Mouse (Mus musculus) limb, embryonic 13.5 days (tissue): ENCODE measurements around the gene Ttc9c. TPM values are rescaled to one million over a fixed set of nuclear protein-coding genes. Genes with fewer than 3 reads are reported as not detected.

Source experiments
- ATAC-seq: fragments of 200-750 bp; cut with Nextera tagmentation; 2 replicates; pipeline ENCODE4 v1.8.0; 2017; ENCODE audit warnings: low read depth, moderate number of reproducible peaks, moderate TSS enrichment; ENCODE audit not compliant: low FRiP score
- H3K27ac ChIP-seq: fragments of 300-500 bp; sonication (generic); 2 replicates; pipeline ENCODE4 v1.5.1; 2015; ENCODE audit warnings: inconsistent platforms, mild to moderate bottlenecking, moderate library complexity
- H3K27me3 ChIP-seq: fragments of 300-500 bp; sonication (generic); 2 replicates; pipeline ENCODE4 v1.6.1; 2015; ENCODE audit warnings: mild to moderate bottlenecking, inconsistent platforms
- H3K36me3 ChIP-seq: fragments of 300-500 bp; sonication (generic); 2 replicates; pipeline ENCODE4 v1.6.1; 2015; ENCODE audit warnings: inconsistent platforms, mild to moderate bottlenecking, moderate library complexity
- H3K4me1 ChIP-seq: fragments of 300-500 bp; sonication (generic); 2 replicates; pipeline ENCODE4 v1.6.1; 2015; ENCODE audit warnings: inconsistent platforms
- H3K4me2 ChIP-seq: fragments of 300-500 bp; sonication (generic); replicated peaks from 2 replicates; pipeline ENCODE4 v1.6.1; 2015; ENCODE audit warnings: inconsistent platforms, mild to moderate bottlenecking, moderate library complexity
- H3K4me3 ChIP-seq: fragments of 300-500 bp; sonication (generic); 2 replicates; pipeline ENCODE4 v1.5.1; 2015; ENCODE audit warnings: moderate library complexity, mild to moderate bottlenecking, inconsistent platforms
- H3K9ac ChIP-seq: fragments of 300-500 bp; sonication (generic); 2 replicates; pipeline ENCODE4 v1.6.1; 2015; ENCODE audit warnings: mild to moderate bottlenecking, inconsistent platforms
- H3K9me3 ChIP-seq: fragments of 300-500 bp; sonication (generic); 2 replicates; pipeline ENCODE4 v1.6.1; 2016; ENCODE audit warnings: inconsistent platforms
- WGBS: fragments of 180-500 bp; shearing (Covaris S2); methylation state at CpG from one replicate; pipeline ENCODE4 v1.1.7; 2015; 5-methylcytosine and 5-hydroxymethylcytosine counted together
- polyA plus RNA-seq: library from polyadenylated mRNA; unstranded; fragments of >200 nt; fragmentation: Nextera tagmentation; extraction: Ambion mirVana; gene quantifications from 2 replicates; pipeline ENCODE4 v1.2.1, GENCODE M21; 2015

Ttc9c gene
- polyA plus RNA-seq, 1 experiment from 2014 or later = 73.4 TPM

GRCm38 (mm10) chr19:8798264-8798946 is 20.7 kb downstream of the Ttc9c start, which contains the start of gene Polr2g:
Polr2g (minus strand) TSS chr19:8798577.
- H3K9ac ChIP-seq = peak within 1 kb of the TSS; percentile 87
- no peaks in the 10 kb centered on the region for H3K27me3 ChIP-seq
- under 1% methylated on average over 25 of the region's 25 CpGs for WGBS
- peak; percentile 79 for ATAC-seq
- H3K4me3 ChIP-seq = peak within 1 kb of the TSS; percentile 81
- H3K4me1 ChIP-seq = peaks cover 20% of the 10 kb centered on the region
- peak within 1 kb of the TSS; percentile 63; the same call in 1 of the 2 replicates for H3K27ac ChIP-seq
- peak within 1 kb of the TSS; percentile 82 for H3K4me2 ChIP-seq
- peaks cover 33% of the 10 kb centered on the region for H3K36me3 ChIP-seq
- 0 out of 2 replicates have a peak, but pooled peaks cover 2% of the 10 kb centered on the region for H3K9me3 ChIP-seq

- Histone ChIP-seq H3K9ac (peak overlapping the region; percentile 35; the same call in 1 of the 2 replicates), H3K27me3 (no peaks in the 10 kb centered on the region), H3K4me1 (peaks cover 5% of the 10 kb centered on the region), H3K4me2 (no peak overlapping the region), H3K27ac (0 out of 2 replicates have a peak overlapping the region, but pooled peaks have one; percentile 6), H3K9me3 (0 out of 2 replicates have a peak, but pooled peaks cover 7% of the 10 kb centered on the region), H3K36me3 (peaks cover 44% of the 10 kb centered on the region), H3K4me3 (no peak overlapping the region)
- no peak for ATAC-seq
- 80% methylated on average over 7 of the region's 7 CpGs for WGBS
Measured at GRCm38 (mm10) chr19:8790171-8790570, 29.0 kb downstream of the Ttc9c start.

GRCm38 (mm10) chr19:8789171-8789570 is 30.0 kb downstream of the Ttc9c start:
- no peak for ATAC-seq
- peaks cover 35% of the 10 kb centered on the region for H3K36me3 ChIP-seq
- H3K9ac ChIP-seq = 0 out of 2 replicates have a peak overlapping the region, but pooled peaks have one; percentile 48
- WGBS = 49% methylated on average over 1 of the region's 1 CpGs
- no peak overlapping the region for H3K4me3 ChIP-seq
- H3K4me2 ChIP-seq = no peak overlapping the region
- no peaks in the 10 kb centered on the region for H3K27me3 ChIP-seq
- no peak overlapping the region for H3K27ac ChIP-seq
- H3K4me1 ChIP-seq = peaks cover 8% of the 10 kb centered on the region
- H3K9me3 ChIP-seq = 0 out of 2 replicates have a peak, but pooled peaks cover 7% of the 10 kb centered on the region

GRCm38 (mm10) chr19:8788521-8788920 is 30.6 kb downstream of the Ttc9c start:
- H3K4me1 ChIP-seq = peaks cover 8% of the 10 kb centered on the region
- H3K27ac ChIP-seq = no peak overlapping the region
- no peaks in the 10 kb centered on the region for H3K27me3 ChIP-seq
- H3K4me2 ChIP-seq = no peak overlapping the region
- no peak overlapping the region for H3K4me3 ChIP-seq
- H3K9me3 ChIP-seq = 0 out of 2 replicates have a peak, but pooled peaks cover 6% of the 10 kb centered on the region
- H3K9ac ChIP-seq = peak overlapping the region; percentile 48
- H3K36me3 ChIP-seq = peaks cover 35% of the 10 kb centered on the region
- WGBS = 21% methylated on average over 3 of the region's 3 CpGs
- ATAC-seq = no peak

GRCm38 (mm10) chr19:8786008-8786781 is 32.9 kb downstream of the Ttc9c start, which contains the start of gene Taf6l:
Taf6l (minus strand) TSS chr19:8786417.
- H3K4me1 ChIP-seq = peaks cover 8% of the 10 kb centered on the region
- H3K27ac ChIP-seq = peak within 1 kb of the TSS; percentile 81
- WGBS = 1% methylated on average over 31 of the region's 32 CpGs
- no peaks in the 10 kb centered on the region for H3K9me3 ChIP-seq
- peaks cover 40% of the 10 kb centered on the region for H3K36me3 ChIP-seq
- H3K27me3 ChIP-seq = no peaks in the 10 kb centered on the region
- H3K9ac ChIP-seq = peak within 1 kb of the TSS; percentile 64
- H3K4me2 ChIP-seq = peak within 1 kb of the TSS; percentile 74
- peak; percentile 99 for ATAC-seq
- peak within 1 kb of the TSS; percentile 73 for H3K4me3 ChIP-seq

GRCm38 (mm10) chr19:8774951-8775421 is 44.1 kb downstream of the Ttc9c start:
- Histone ChIP-seq H3K9me3 (no peaks in the 10 kb centered on the region), H3K9ac (peak overlapping the region; percentile 93), H3K27me3 (no peaks in the 10 kb centered on the region), H3K36me3 (peaks cover 45% of the 10 kb centered on the region), H3K4me2 (peak overlapping the region; percentile 95), H3K27ac (peak overlapping the region; percentile 98), H3K4me3 (peak overlapping the region; percentile 76), H3K4me1 (peaks cover 33% of the 10 kb centered on the region)
- no peak; the same call in 1 of the 2 replicates for ATAC-seq
- WGBS = 5% methylated on average over 20 of the region's 20 CpGs

- Histone ChIP-seq H3K27ac (peak within 1 kb of the TSS; percentile 98), H3K36me3 (peaks cover 48% of the 10 kb centered on the region), H3K4me3 (peak within 1 kb of the TSS; percentile 76), H3K9me3 (no peaks in the 10 kb centered on the region), H3K9ac (peak within 1 kb of the TSS; percentile 93), H3K4me2 (peak within 1 kb of the TSS; percentile 95), H3K4me1 (peaks cover 33% of the 10 kb centered on the region), H3K27me3 (no peaks in the 10 kb centered on the region)
- WGBS = under 1% methylated on average over 68 of the region's 68 CpGs
- peak; percentile 94 for ATAC-seq
Measured at GRCm38 (mm10) chr19:8774086-8774835, 44.9 kb downstream of the Ttc9c start, which contains the start of gene Tmem179b. Tmem179b (minus strand) TSS chr19:8774467.

- Histone ChIP-seq H3K4me3 (peak overlapping the region; percentile 76), H3K4me2 (peak overlapping the region; percentile 95), H3K9ac (peak overlapping the region; percentile 93), H3K9me3 (no peaks in the 10 kb centered on the region), H3K27ac (peak overlapping the region; percentile 98; the same call in 1 of the 2 replicates), H3K36me3 (peaks cover 50% of the 10 kb centered on the region), H3K4me1 (peaks cover 33% of the 10 kb centered on the region), H3K27me3 (no peaks in the 10 kb centered on the region)
- 55% methylated on average over 6 of the region's 6 CpGs for WGBS
- no peak for ATAC-seq
Measured at GRCm38 (mm10) chr19:8773409-8773808, 45.7 kb downstream of the Ttc9c start.

GRCm38 (mm10) chr19:8772996-8773395 is 46.1 kb downstream of the Ttc9c start:
- WGBS = 86% methylated on average over 5 of the region's 5 CpGs
- Histone ChIP-seq H3K9me3 (no peaks in the 10 kb centered on the region), H3K4me3 (peak overlapping the region; percentile 76), H3K4me2 (peak overlapping the region; percentile 95), H3K4me1 (peaks cover 33% of the 10 kb centered on the region), H3K27ac (peak overlapping the region; percentile 98; the same call in 1 of the 2 replicates), H3K36me3 (peaks cover 50% of the 10 kb centered on the region), H3K9ac (peak overlapping the region; percentile 93), H3K27me3 (no peaks in the 10 kb centered on the region)
- no peak for ATAC-seq

- 21% methylated on average over 29 of the region's 29 CpGs for WGBS
- Histone ChIP-seq H3K4me1 (peaks cover 31% of the 10 kb centered on the region), H3K4me3 (peak within 1 kb of the TSS; percentile 78), H3K9me3 (0 out of 2 replicates have a peak, but pooled peaks cover under 1% of the 10 kb centered on the region), H3K36me3 (peaks cover 68% of the 10 kb centered on the region), H3K27me3 (no peaks in the 10 kb centered on the region), H3K4me2 (peak within 1 kb of the TSS; percentile 77), H3K27ac (peak within 1 kb of the TSS; percentile 89), H3K9ac (peak within 1 kb of the TSS; percentile 95)
- no peak; the same call in 1 of the 2 replicates for ATAC-seq
Measured at GRCm38 (mm10) chr19:8770567-8771270, 48.4 kb downstream of the Ttc9c start, which contains the start of gene Tmem223. Tmem223 (plus strand) TSS chr19:8770996.
